Mouse (Mus musculus): Measurements from ENCODE around the gene Pank3. TPM values are rescaled to one million over a fixed set of nuclear protein-coding genes. Genes with fewer than 3 reads are reported as not detected.

Pank3 gene
- 0.59 and 1.4 TPM in 2 replicates for polyA plus RNA-seq (2012; rRNA removed)

GRCm38 (mm10) chr11:35769188-35769745, at the start of gene Pank3:
Pank3 (plus strand) TSS chr11:35769484.

DNA sequence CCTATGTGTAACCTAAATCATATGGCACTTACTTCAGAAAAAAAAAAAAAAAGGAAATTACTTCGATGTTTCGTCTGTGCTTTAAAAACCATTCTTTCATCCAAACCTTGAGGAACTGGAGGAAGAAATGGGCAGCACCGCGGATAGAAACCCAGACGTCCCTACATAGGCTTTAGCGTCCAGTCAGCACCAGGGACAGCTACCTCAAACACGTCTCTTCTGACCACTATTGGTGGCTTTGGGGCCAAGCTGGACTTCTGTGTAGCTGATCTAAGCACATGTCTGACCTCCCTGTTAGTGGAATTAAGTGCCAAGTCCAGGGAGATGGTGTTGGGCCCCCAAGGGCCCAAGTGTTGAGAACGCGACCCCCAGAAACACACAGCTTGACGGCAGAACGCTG, 29.6 kb downstream of the Pank3 start, which contains the start of gene Fbll1:
Fbll1 (minus strand) TSS at position 11 of the 400 bp plus-strand sequence.

DNA sequence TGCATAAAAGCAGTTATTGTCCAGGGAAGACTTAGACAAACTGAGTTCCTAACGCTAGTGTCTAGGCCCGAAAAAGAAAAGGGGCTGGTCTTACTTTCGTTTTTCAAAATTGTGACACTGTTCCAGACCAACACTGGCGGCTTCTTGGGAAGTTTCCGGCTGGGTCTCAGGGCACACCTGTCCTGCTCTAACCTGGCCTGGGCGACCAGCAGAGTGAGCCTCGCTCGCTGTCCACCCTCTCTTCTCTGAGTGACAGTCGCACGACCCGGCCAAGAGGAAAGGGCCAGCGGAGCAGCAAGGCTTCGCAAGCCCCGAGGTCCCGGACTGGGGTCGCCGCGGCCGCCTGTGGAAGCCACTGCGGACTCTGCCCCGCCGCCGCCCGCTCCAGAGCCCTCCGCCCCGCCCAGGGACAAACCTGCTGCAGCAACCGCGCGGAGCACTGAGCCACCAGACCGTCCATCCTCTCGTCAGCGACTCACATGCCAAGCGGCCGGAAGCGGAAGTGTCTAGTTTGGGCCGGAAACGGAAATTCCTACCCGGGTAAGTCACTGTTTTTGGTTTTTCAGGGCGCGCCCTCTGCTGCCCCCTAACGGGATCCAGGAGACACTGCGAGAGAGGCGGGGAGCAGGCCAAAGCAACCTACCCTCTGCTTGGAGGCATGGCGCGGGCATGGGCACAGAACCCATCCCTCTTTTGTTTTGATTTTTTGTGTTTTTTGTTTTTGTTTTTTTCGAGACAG, 64.9 kb downstream of the Pank3 start, which contains the start of gene Rars:
Rars (minus strand) TSS at position 485 of the 739 bp plus-strand sequence.

Other genes with a start within 250 kb of the Pank3 start
- gene Fbll1, start 29.4 kb downstream of the Pank3 start, polyA plus RNA-seq (2012; rRNA removed), result 0.06 TPM in 1 of 2 replicates, not detected in the other
- gene Rars, start 65.0 kb downstream of the Pank3 start, polyA plus RNA-seq (2012; rRNA removed), result 2.9 and 3.1 TPM in 2 replicates
- 13.3 and 17.9 TPM in 2 replicates for gene Wwc1, start 211.0 kb downstream of the Pank3 start, polyA plus RNA-seq (2012; rRNA removed)